Mouse (Mus musculus) midbrain, embryonic 14.5 days (tissue): Measurements from ENCODE around the gene Yif1b. TPM values are rescaled to one million over a fixed set of nuclear protein-coding genes. Genes with fewer than 3 reads are reported as not detected.

Experiments used
- polyA plus RNA-seq: library from polyadenylated mRNA; unstranded; fragments of >200 nt; fragmentation: Nextera tagmentation; extraction: Ambion mirVana; gene quantifications from 2 replicates; pipeline ENCODE4 v1.2.1, GENCODE M21; 2014

Yif1b gene
- polyA plus RNA-seq, 1 experiment from 2014 or later: 86.6 TPM

Other genes with a start within 250 kb of the Yif1b start
- 5.2 and 7.8 TPM in 2 replicates for gene Ryr1, start 113.2 kb upstream of the Yif1b start, polyA plus RNA-seq
- gene Rasgrp4, start 103.5 kb upstream of the Yif1b start, polyA plus RNA-seq: 0.70 and 0.86 TPM in 2 replicates
- 17.7 and 21.3 TPM in 2 replicates for gene Fam98c, start 82.1 kb upstream of the Yif1b start, polyA plus RNA-seq
- gene Ggn, start 68.1 kb upstream of the Yif1b start, polyA plus RNA-seq: 0.32 and 0.55 TPM in 2 replicates
- gene Spred3, start 67.9 kb upstream of the Yif1b start, polyA plus RNA-seq: 9.4 and 11.2 TPM in 2 replicates
- gene Psmd8, start 57.6 kb upstream of the Yif1b start, polyA plus RNA-seq: 290 and 302 TPM in 2 replicates
- 3.6 TPM in 2 replicates for gene Catsperg1, start 24.3 kb upstream of the Yif1b start, polyA plus RNA-seq
- gene Kcnk6, start 5.8 kb upstream of the Yif1b start, polyA plus RNA-seq: 0.54 and 0.85 TPM in 2 replicates
- 0.29 and 0.57 TPM in 2 replicates for gene 2200002D01Rik, start 10.1 kb downstream of the Yif1b start, polyA plus RNA-seq
- 52.3 and 66.3 TPM in 2 replicates for gene Spint2, start 43.6 kb downstream of the Yif1b start, polyA plus RNA-seq
- 0.94 and 3.9 TPM in 2 replicates for gene Ppp1r14a, start 51.0 kb downstream of the Yif1b start, polyA plus RNA-seq
- gene Dpf1, start 65.6 kb downstream of the Yif1b start, polyA plus RNA-seq: 203 and 214 TPM in 2 replicates